Mouse (Mus musculus) C2C12 (cell line): ENCODE measurements around the gene Cfap161.

Experiments
- CEBPB ChIP-seq: IDR thresholded peaks from one replicate; pipeline ENCODE4 v1.6.1; 2011; ENCODE audit warnings: low read depth, mild to moderate bottlenecking, control low read depth, moderate library complexity
- CTCF ChIP-seq: IDR thresholded peaks from one replicate; pipeline ENCODE4 v1.5.1; 2011; ENCODE audit not compliant: control insufficient read depth, insufficient read depth, insufficient read length
- FOSL1 ChIP-seq: IDR thresholded peaks from one replicate; pipeline ENCODE4 v1.8.0; 2011; ENCODE audit warnings: mild to moderate bottlenecking, low read length; ENCODE audit not compliant: poor library complexity, insufficient read depth, severe bottlenecking
- MAX ChIP-seq: IDR thresholded peaks from one replicate; pipeline ENCODE4 v1.6.1; 2011; ENCODE audit warnings: mild to moderate bottlenecking, control low read depth
- USF1 ChIP-seq: IDR thresholded peaks from one replicate; pipeline ENCODE4 v1.6.1; 2011; ENCODE audit warnings: low read depth, mild to moderate bottlenecking, control low read depth, moderate library complexity

DNA sequence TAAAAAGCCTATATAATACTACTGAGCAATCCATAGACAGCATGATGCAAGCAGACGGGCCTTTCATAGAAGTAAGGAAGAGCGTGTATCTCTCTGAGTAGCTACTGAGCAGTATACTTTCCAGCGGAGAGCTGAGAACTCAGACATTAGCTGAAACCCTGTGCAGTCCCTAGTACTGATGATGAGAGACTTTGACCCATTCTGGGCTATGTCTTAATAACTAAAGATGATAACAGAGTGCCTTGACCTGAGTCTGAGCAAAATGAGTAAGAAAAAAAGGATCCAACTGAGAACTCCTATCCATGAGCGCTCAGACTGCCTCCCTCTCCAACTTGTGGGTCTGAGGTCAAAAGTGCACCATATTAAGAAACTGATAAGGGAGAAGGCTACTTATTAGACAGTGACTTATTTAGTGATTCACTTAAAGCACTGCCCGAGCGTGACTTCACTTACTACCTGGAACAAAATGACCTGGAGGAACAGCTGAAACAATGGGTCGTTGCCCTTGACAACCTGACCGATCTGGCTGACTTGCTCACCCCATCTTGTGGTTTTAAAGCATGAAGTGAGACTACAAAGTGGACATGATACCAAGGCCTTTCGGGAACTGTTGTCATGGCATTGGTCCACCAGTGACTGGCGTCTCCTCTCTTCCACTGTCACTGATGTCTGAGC lies 32.9 kb upstream of the Cfap161 start:
- no peak for TF ChIP-seq FOSL1
- no peak for TF ChIP-seq CTCF
- TF ChIP-seq CEBPB = no peak
- TF ChIP-seq USF1 = no peak
- no peak for TF ChIP-seq MAX
